Mouse (Mus musculus): ENCODE data around the gene Cnnm3.

DNA sequence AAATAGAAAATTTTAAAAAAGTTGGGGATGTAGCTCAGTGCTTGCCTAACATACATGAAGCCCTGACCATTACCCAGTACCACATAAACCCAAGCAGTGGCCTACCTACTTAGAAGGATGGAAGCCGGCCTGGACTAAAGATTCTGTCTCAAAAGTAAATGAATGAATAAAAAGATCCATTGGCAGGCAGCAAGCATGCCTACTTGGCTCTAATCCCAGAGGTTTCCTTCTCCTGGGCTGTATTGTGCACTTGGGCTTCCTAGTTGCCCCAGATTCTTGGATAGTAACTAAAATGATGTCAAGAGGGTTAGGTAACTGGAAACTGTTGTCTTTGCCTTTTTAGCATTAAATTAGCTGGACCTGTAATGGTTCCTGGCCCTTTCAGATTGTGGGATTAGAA, 1.6 kb downstream of the Cnnm3 start:
- TF ChIP-seq POLR2A (IDR thresholded peaks at IDR 0.05; ENCODE audit: low read depth, low read length) = no peak
- no peak for TF ChIP-seq CTCF (IDR thresholded peaks at IDR 0.05; ENCODE audit: borderline replicate concordance, insufficient read depth, low read length)
